Mouse (Mus musculus) liver, embryonic 14.5 days (tissue): ENCODE results near the gene Kdm2b. TPM values are rescaled to one million over a fixed set of nuclear protein-coding genes. Genes with fewer than 3 reads are reported as not detected.
A peak's percentile ranks its signal among the peaks of the same experiment; 100 is the strongest.

Experiments
- ATAC-seq: fragments of 200-750 bp; cut with Nextera tagmentation; 2 replicates; pipeline ENCODE4 v1.8.0; 2017; ENCODE audit warnings: moderate number of reproducible peaks, mild to moderate bottlenecking, moderate library complexity; ENCODE audit not compliant: insufficient read depth
- DNase-seq, 3 experiments: peaks; one replicate each; pipeline ENCODE4 v3.0.0-alpha.2; 2012 to 2013; ENCODE audit warnings: low read depth in 3 of 3, low spot score in 3 of 3
- H3K27ac ChIP-seq: fragments of 300-500 bp; sonication (generic); 2 replicates; pipeline ENCODE4 v1.5.1; 2014; ENCODE audit warnings: moderate library complexity, mild to moderate bottlenecking, control low read depth, inconsistent platforms
- H3K27me3 ChIP-seq: fragments of 300-500 bp; sonication (generic); 2 replicates; pipeline ENCODE4 v1.6.1; 2014; ENCODE audit warnings: mild to moderate bottlenecking, low read length, moderate library complexity; ENCODE audit not compliant: control insufficient read depth, insufficient read depth
- H3K36me3 ChIP-seq: fragments of 300-500 bp; sonication (generic); replicated peaks from 2 replicates; pipeline ENCODE4 v1.6.1; 2014; ENCODE audit warnings: low read depth; ENCODE audit not compliant: control insufficient read depth, insufficient read depth
- H3K4me1 ChIP-seq, 2 experiments: fragments of 200-500 bp in 1 of 2; fragments of 300-500 bp in 1 of 2; sonication (generic) in 1 of 2; replicated peaks; 2 replicates each; pipeline ENCODE4 v1.6.1; 2012 to 2014; ENCODE audit warnings: antibody characterized with exemption in 1 of 2, inconsistent platforms in 1 of 2, low read length in 1 of 2; ENCODE audit not compliant: control insufficient read depth in 2 of 2, insufficient read depth in 2 of 2
- H3K4me2 ChIP-seq: fragments of 300-500 bp; sonication (generic); 2 replicates; pipeline ENCODE4 v1.6.1; 2014; ENCODE audit warnings: low read depth, mild to moderate bottlenecking, control low read depth, moderate library complexity
- H3K4me3 ChIP-seq, 2 experiments: fragments of 200-500 bp in 1 of 2; fragments of 300-500 bp in 1 of 2; sonication (generic) in 1 of 2; 2 replicates each; pipeline ENCODE4 v1.5.1; 2012 to 2014; ENCODE audit warnings: low read depth in 2 of 2, low read length in 2 of 2, mild to moderate bottlenecking in 2 of 2, control low read depth in 1 of 2, inconsistent platforms in 1 of 2, moderate library complexity in 1 of 2; ENCODE audit not compliant: insufficient read depth in 1 of 2
- H3K9ac ChIP-seq: fragments of 300-500 bp; sonication (generic); replicated peaks from 2 replicates; pipeline ENCODE4 v1.6.1; 2014; ENCODE audit warnings: mild to moderate bottlenecking, control low read depth, moderate library complexity
- H3K9me3 ChIP-seq: fragments of 300-500 bp; sonication (generic); 2 replicates; pipeline ENCODE4 v1.6.1; 2016; ENCODE audit warnings: low read length, mixed read lengths; ENCODE audit not compliant: control insufficient read depth
- CTCF ChIP-seq: IDR thresholded peaks from 2 replicates; pipeline ENCODE4 v1.5.1; 2016; ENCODE audit warnings: antibody characterized with exemption, low read depth, control low read depth
- EP300 ChIP-seq: IDR thresholded peaks from 2 replicates; pipeline ENCODE4 v1.6.1; 2016; ENCODE audit warnings: antibody characterized with exemption, low read depth
- WGBS: fragments of 180-500 bp; shearing (Covaris S2); extraction: QIAGEN DNeasy Blood & Tissue Kit; methylation state at CpG from one replicate; pipeline ENCODE4 v1.1.7; 2014; ENCODE audit not compliant: insufficient replicate concordance; 5-methylcytosine and 5-hydroxymethylcytosine counted together
- polyA plus RNA-seq, 2 experiments: library from polyadenylated mRNA; depleted of rRNA in 1 of 2; stranded (reverse) in 1 of 2; unstranded in 1 of 2; fragments of >200 nt; fragmentation: Nextera tagmentation in 1 of 2; extraction: Ambion mirVana in 1 of 2; gene quantifications; 2 replicates each; pipeline versions ENCODE4 v1.2.1 to v1.2.3; 2012 to 2014

The Kdm2b gene
- polyA plus RNA-seq, 2 experiments = 10.0 to 11.7 TPM

- no peak overlapping the region for H3K27ac ChIP-seq
- ATAC-seq = no peak
- no peaks in the 10 kb centered on the region for H3K9me3 ChIP-seq
- no peak overlapping the region for H3K4me3 ChIP-seq
- peaks cover 10 to 29% of the 10 kb centered on the region in 2 experiments for H3K4me1 ChIP-seq
- H3K4me2 ChIP-seq = peak overlapping the region; percentile 28; the same call in 1 of the 2 replicates
- no peak overlapping the region for H3K9ac ChIP-seq
- WGBS = 31% methylated on average over 10 of the region's 10 CpGs
- TF ChIP-seq EP300 = no peak
- TF ChIP-seq CTCF = no peak
- no peaks in the 10 kb centered on the region for H3K27me3 ChIP-seq
- no peaks in the 10 kb centered on the region for H3K36me3 ChIP-seq
- DNase-seq = no peak
Observed at GRCm38 (mm10) chr5:123019336-123020016, 29.9 kb upstream of the Kdm2b start.

GRCm38 (mm10) chr5:123017504-123017903, 27.9 kb upstream of the Kdm2b start:
- DNase-seq = no peak
- TF ChIP-seq EP300 (no peak), CTCF (no peak)
- Histone ChIP-seq H3K27ac (no peak overlapping the region), H3K36me3 (no peaks in the 10 kb centered on the region), H3K9ac (no peak overlapping the region), H3K9me3 (no peaks in the 10 kb centered on the region), H3K4me2 (peak overlapping the region; percentile 99; the same call in 1 of the 2 replicates), H3K4me1 (peaks cover 18 to 33% of the 10 kb centered on the region in 2 experiments), H3K27me3 (no peaks in the 10 kb centered on the region), H3K4me3 (no peak overlapping the region)
- no peak for ATAC-seq
- 51% methylated on average over 4 of the region's 4 CpGs for WGBS

DNA sequence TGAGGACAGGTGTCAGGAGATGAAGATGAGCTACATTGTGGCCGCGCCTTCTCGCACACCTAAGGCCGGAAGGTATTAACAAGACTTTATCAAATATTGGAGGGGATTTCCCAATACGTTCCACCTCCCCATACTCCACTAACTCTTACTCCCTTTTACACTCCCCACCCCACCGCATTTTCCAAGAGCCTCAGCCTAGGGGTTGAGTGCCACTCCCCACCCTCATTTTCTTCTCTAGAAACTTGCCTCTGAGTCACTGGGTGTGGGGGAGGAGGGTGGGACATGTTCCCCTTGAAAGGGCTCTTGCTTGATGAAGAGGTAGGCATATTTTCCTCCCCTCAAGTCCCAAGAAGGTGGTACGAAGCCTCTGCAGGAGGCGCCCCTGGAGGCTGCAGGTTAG, 26.3 kb upstream of the Kdm2b start:
- WGBS = 18% methylated on average over 8 of the region's 8 CpGs
- peak overlapping the region; percentile 99 for H3K4me2 ChIP-seq
- peak overlapping the region; percentile 73 for H3K9ac ChIP-seq
- H3K9me3 ChIP-seq = no peaks in the 10 kb centered on the region
- peak overlapping the region; percentile 73 for H3K27ac ChIP-seq
- no peaks in the 10 kb centered on the region for H3K27me3 ChIP-seq
- no peaks in the 10 kb centered on the region for H3K36me3 ChIP-seq
- peaks cover 18 to 33% of the 10 kb centered on the region in 2 experiments for H3K4me1 ChIP-seq
- ATAC-seq (no peak), DNase-seq (no peak)
- H3K4me3 ChIP-seq = peak overlapping the region; percentile 61 to 62
- TF ChIP-seq EP300 = no peak
- no peak for TF ChIP-seq CTCF

- under 1% methylated on average over 106 of the region's 106 CpGs for WGBS
- peak within 1 kb of the TSS; percentile 61 to 62 for H3K4me3 ChIP-seq
- peak; percentile 94 to 96 (median 96) for DNase-seq
- no peaks in the 10 kb centered on the region for H3K36me3 ChIP-seq
- peak; percentile 92 for ATAC-seq
- H3K9me3 ChIP-seq = no peaks in the 10 kb centered on the region
- TF ChIP-seq CTCF = peak; percentile 38; the same call in 1 of the 2 replicates
- TF ChIP-seq EP300 = no peak
- no peaks in the 10 kb centered on the region for H3K27me3 ChIP-seq
- H3K4me2 ChIP-seq = peak within 1 kb of the TSS; percentile 99
- peak within 1 kb of the TSS; percentile 73 for H3K27ac ChIP-seq
- H3K4me1 ChIP-seq = peaks cover 18 to 33% of the 10 kb centered on the region in 2 experiments
- peak within 1 kb of the TSS; percentile 73 for H3K9ac ChIP-seq
Observed at GRCm38 (mm10) chr5:123014753-123015701, 25.4 kb upstream of the Kdm2b start, which contains the start of gene Orai1. Gene Orai1 (plus strand): TSS chr5:123015074.
